Comparison of ENCODE assay signal across 35 mouse cellular contexts in genomic region chr19:11649564-11649963, GRCm38 (mm10). TPM values are rescaled to one million over a fixed set of nuclear protein-coding genes. Genes with fewer than 3 reads are reported as not detected.
"Had no signal": no experiment of that assay in that cellular context is flagged by ENCODE, and none has a peak within 500 bp of the region (broad histone marks: within the 10 kb centered on the region; RNA-seq: fewer than 3 reads in every experiment).

No protein-coding gene starts in this region.

- ATAC-seq: hindbrain, postnatal 0 days; intestine, embryonic 16.5 days had no signal

- H3K9me3 ChIP-seq: heart, embryonic 13.5 days; heart, embryonic 15.5 days; hindbrain, embryonic 13.5 days; hindbrain, embryonic 15.5 days; limb, embryonic 10.5 days; limb, embryonic 12.5 days had no signal

- H3K4me1 ChIP-seq: heart, embryonic 13.5 days; heart, embryonic 15.5 days; hindbrain, embryonic 13.5 days; hindbrain, embryonic 15.5 days; limb, embryonic 10.5 days; limb, embryonic 12.5 days had no signal

- H3K4me3 ChIP-seq: heart, adult 2 months; heart, embryonic 13.5 days; heart, embryonic 15.5 days; hindbrain, embryonic 13.5 days; hindbrain, embryonic 15.5 days; layer of hippocampus, adult 2 months; left cerebral cortex, adult 2 months; limb, embryonic 10.5 days; limb, embryonic 12.5 days had no signal

- H3K4me2 ChIP-seq: heart, embryonic 11.5 days; heart, embryonic 13.5 days; heart, embryonic 15.5 days; hindbrain, embryonic 13.5 days; hindbrain, embryonic 15.5 days; limb, embryonic 12.5 days had no signal

- H3K36me3 ChIP-seq: heart, embryonic 13.5 days; heart, embryonic 15.5 days; hindbrain, embryonic 13.5 days; hindbrain, embryonic 15.5 days; limb, embryonic 10.5 days; limb, embryonic 12.5 days had no signal

- DNase-seq: gastrocnemius, postnatal 14 days; gastrocnemius, postnatal 36 days; heart, adult 11 months; heart, adult 2 months; heart, postnatal 14 days; heart, postnatal 36 days; kidney, adult 11 months; kidney, adult 2 months; kidney, postnatal 10 days; kidney, postnatal 25 days; kidney, postnatal 4 days had no signal

- H3K27me3 ChIP-seq: heart, embryonic 13.5 days; heart, embryonic 15.5 days; hindbrain, embryonic 13.5 days; hindbrain, embryonic 15.5 days; limb, embryonic 12.5 days had no signal

- H3K27ac ChIP-seq: heart, adult 2 months; heart, embryonic 13.5 days; heart, embryonic 15.5 days; hindbrain, embryonic 13.5 days; hindbrain, embryonic 15.5 days; hindbrain, postnatal 0 days; layer of hippocampus, adult 2 months; left cerebral cortex, adult 2 months; limb, embryonic 10.5 days; limb, embryonic 12.5 days had no signal

- H3K9ac ChIP-seq: heart, embryonic 13.5 days; heart, embryonic 15.5 days; hindbrain, embryonic 13.5 days; hindbrain, embryonic 15.5 days; limb, embryonic 12.5 days had no signal

RNA-seq across cellular contexts. Expression of gene Ms4a3, which starts 8.9 kb away (rescaled TPM):
- total RNA-seq: gastrocnemius, adult 18-20 months; gastrocnemius, adult 8-10 months; gastrocnemius, postnatal 14 days; gastrocnemius, postnatal 36 days; heart, adult 2 months; heart, postnatal 14 days; heart, postnatal 36 days; hindbrain, postnatal 0 days; layer of hippocampus, adult 2 months; layer of hippocampus, postnatal 10 days; layer of hippocampus, postnatal 25 days; left cerebral cortex, adult 2 months; left cerebral cortex, postnatal 14 days; left cerebral cortex, postnatal 36 days had no signal
- polyA plus RNA-seq: gonadal fat pad, adult 2 months; heart, adult 2 months; heart, embryonic 15.5 days; heart, postnatal 0 days; hindbrain, embryonic 11.5 days; hindbrain, embryonic 13.5 days; hindbrain, embryonic 15.5 days; hindbrain, postnatal 0 days; intestine, embryonic 14.5 days; kidney, adult 2 months; kidney, embryonic 14.5 days; kidney, embryonic 16.5 days; limb, embryonic 10.5 days; limb, embryonic 12.5 days had no signal

RNA-seq across cellular contexts. Expression of gene Oosp2, which starts 10.8 kb away (rescaled TPM):
- total RNA-seq: gastrocnemius, adult 18-20 months; gastrocnemius, adult 8-10 months; gastrocnemius, postnatal 14 days; gastrocnemius, postnatal 36 days; heart, adult 2 months; heart, postnatal 14 days; heart, postnatal 36 days; hindbrain, postnatal 0 days; layer of hippocampus, adult 2 months; layer of hippocampus, postnatal 10 days; layer of hippocampus, postnatal 25 days; left cerebral cortex, adult 2 months; left cerebral cortex, postnatal 14 days; left cerebral cortex, postnatal 36 days had no signal
- polyA plus RNA-seq: gonadal fat pad, adult 2 months; heart, adult 2 months; heart, embryonic 11.5 days; heart, embryonic 13.5 days; heart, embryonic 15.5 days; heart, postnatal 0 days; hindbrain, embryonic 11.5 days; hindbrain, embryonic 13.5 days; hindbrain, embryonic 15.5 days; hindbrain, postnatal 0 days; intestine, embryonic 14.5 days; intestine, embryonic 16.5 days; kidney, adult 2 months; kidney, embryonic 14.5 days; kidney, embryonic 16.5 days; limb, embryonic 10.5 days; limb, embryonic 12.5 days; limb, embryonic 14.5 days had no signal

RNA-seq across cellular contexts. Expression of gene Ms4a2, which starts 26.0 kb away (rescaled TPM):
- total RNA-seq: heart, postnatal 14 days; heart, postnatal 36 days; hindbrain, postnatal 0 days; layer of hippocampus, postnatal 10 days; layer of hippocampus, postnatal 25 days; left cerebral cortex, adult 2 months; left cerebral cortex, postnatal 14 days; left cerebral cortex, postnatal 36 days had no signal
- polyA plus RNA-seq: gonadal fat pad, adult 2 months; heart, embryonic 13.5 days; heart, embryonic 15.5 days; hindbrain, embryonic 11.5 days; limb, embryonic 10.5 days; limb, embryonic 12.5 days had no signal

RNA-seq across cellular contexts. Expression of gene Oosp1, which starts 41.4 kb away (rescaled TPM):
- total RNA-seq: gastrocnemius, adult 18-20 months; gastrocnemius, adult 8-10 months; gastrocnemius, postnatal 14 days; gastrocnemius, postnatal 36 days; heart, adult 2 months; heart, postnatal 14 days; heart, postnatal 36 days; hindbrain, postnatal 0 days; layer of hippocampus, adult 2 months; layer of hippocampus, postnatal 10 days; layer of hippocampus, postnatal 25 days; left cerebral cortex, adult 2 months; left cerebral cortex, postnatal 14 days; left cerebral cortex, postnatal 36 days had no signal
- polyA plus RNA-seq: gonadal fat pad, adult 2 months; heart, adult 2 months; heart, embryonic 11.5 days; heart, embryonic 13.5 days; heart, embryonic 15.5 days; heart, postnatal 0 days; hindbrain, embryonic 11.5 days; hindbrain, embryonic 13.5 days; hindbrain, embryonic 15.5 days; hindbrain, postnatal 0 days; intestine, embryonic 14.5 days; intestine, embryonic 16.5 days; kidney, adult 2 months; kidney, embryonic 14.5 days; kidney, embryonic 16.5 days; limb, embryonic 10.5 days; limb, embryonic 12.5 days; limb, embryonic 14.5 days had no signal
